Mouse (Mus musculus): ENCODE results near the gene Fgf18.

GRCm38 (mm10) chr11:33150364-33150763 lies 3.2 kb upstream of the Fgf18 start:
- no peak for TF ChIP-seq MAX (IDR thresholded peaks at IDR 0.05; ENCODE audit: low read length)
- no peak for TF ChIP-seq JUND (conservative IDR thresholded peaks at IDR 0.05; ENCODE audit: low read depth, low read length)
- TF ChIP-seq SMC3 (IDR thresholded peaks at IDR 0.05; ENCODE audit: low read depth, low read length) = no peak
